Mouse (Mus musculus) Muller cell, postnatal 12 days (primary cell): ENCODE results near the gene Mgarp.

ENCODE experiments used
- DNase-seq: peaks from one replicate; pipeline ENCODE4 v3.0.0-alpha.2; 2015; ENCODE audit errors: inconsistent ontology term

Gene Mgarp

GRCm38 (mm10) chr3:51340552-51341267 lies 55.8 kb downstream of the Mgarp start, which contains the start of gene Elf2:
Gene Elf2 (minus strand): TSS chr3:51340663.
- peak; percentile 95 for DNase-seq

- peak; percentile 45 for DNase-seq
These were observed 56.6 kb downstream of the Mgarp start for GRCm38 (mm10) chr3:51339734-51340551.

GRCm38 (mm10) chr3:51339378-51339733 lies 57.2 kb downstream of the Mgarp start:
- DNase-seq = no peak
